Mouse (Mus musculus) forebrain, embryonic 12.5 days (tissue): ENCODE data around the gene H2-DMa. TPM values are rescaled to one million over a fixed set of nuclear protein-coding genes. Genes with fewer than 3 reads are reported as not detected.
A peak's percentile ranks its signal among the peaks of the same experiment; 100 is the strongest.

ENCODE experiments used
- ATAC-seq: fragments of 200-750 bp; cut with Nextera tagmentation; 2 replicates; pipeline ENCODE4 v1.8.0; 2017; ENCODE audit warnings: moderate TSS enrichment; ENCODE audit not compliant: low FRiP score
- H3K27ac ChIP-seq: fragments of 300-500 bp; sonication (generic); 2 replicates; pipeline ENCODE4 v1.5.1; 2016; ENCODE audit warnings: mild to moderate bottlenecking
- H3K27me3 ChIP-seq: fragments of 300-500 bp; sonication (generic); 2 replicates; pipeline ENCODE4 v1.6.1; 2016; ENCODE audit warnings: mild to moderate bottlenecking
- H3K36me3 ChIP-seq: fragments of 300-500 bp; sonication (generic); replicated peaks from 2 replicates; pipeline ENCODE4 v1.6.1; 2016; ENCODE audit warnings: mild to moderate bottlenecking
- H3K4me1 ChIP-seq: fragments of 300-500 bp; sonication (generic); 2 replicates; pipeline ENCODE4 v1.6.1; 2016
- H3K4me2 ChIP-seq: fragments of 300-500 bp; sonication (generic); 2 replicates; pipeline ENCODE4 v1.6.1; 2016; ENCODE audit warnings: mild to moderate bottlenecking, moderate library complexity
- H3K4me3 ChIP-seq: fragments of 300-500 bp; sonication (generic); replicated peaks from 2 replicates; pipeline ENCODE4 v1.5.1; 2016; ENCODE audit warnings: mild to moderate bottlenecking
- H3K9ac ChIP-seq: fragments of 300-500 bp; sonication (generic); 2 replicates; pipeline ENCODE4 v1.6.1; 2016; ENCODE audit warnings: mild to moderate bottlenecking
- H3K9me3 ChIP-seq: fragments of 300-500 bp; sonication (generic); 2 replicates; pipeline ENCODE4 v1.6.1; 2016
- WGBS: fragments of 180-500 bp; shearing (Covaris S2); methylation state at CpG from one replicate; pipeline ENCODE4 v1.1.7; 2016; 5-methylcytosine and 5-hydroxymethylcytosine counted together
- polyA plus RNA-seq: library from polyadenylated mRNA; unstranded; fragments of >200 nt; fragmentation: Nextera tagmentation; extraction: Ambion mirVana; gene quantifications from 2 replicates; pipeline ENCODE4 v1.2.1, GENCODE M21; 2016

Gene H2-DMa
- polyA plus RNA-seq, 1 experiment from 2014 or later: 9.6 TPM

- Histone ChIP-seq H3K4me2 (no peak overlapping the region), H3K9ac (no peak overlapping the region), H3K27ac (no peak overlapping the region), H3K27me3 (peaks cover 33% of the 10 kb centered on the region), H3K4me3 (no peak overlapping the region), H3K4me1 (peaks cover 23% of the 10 kb centered on the region), H3K36me3 (no peaks in the 10 kb centered on the region), H3K9me3 (no peaks in the 10 kb centered on the region)
- 90% methylated on average over 19 of the region's 19 CpGs for WGBS
- no peak for ATAC-seq
Observed at GRCm38 (mm10) chr17:34130073-34130947, 11.0 kb downstream of the H2-DMa start.

- Histone ChIP-seq H3K27me3 (peaks cover 46% of the 10 kb centered on the region), H3K4me2 (no peak overlapping the region), H3K4me3 (no peak overlapping the region), H3K9me3 (no peaks in the 10 kb centered on the region), H3K9ac (no peak overlapping the region), H3K36me3 (no peaks in the 10 kb centered on the region), H3K4me1 (peaks cover 29% of the 10 kb centered on the region), H3K27ac (no peak overlapping the region)
- 71% methylated on average over 7 of the region's 7 CpGs for WGBS
- ATAC-seq: no peak
Observed at GRCm38 (mm10) chr17:34131911-34132310, 12.6 kb downstream of the H2-DMa start.

- Histone ChIP-seq H3K27me3 (peaks cover 46% of the 10 kb centered on the region), H3K4me1 (peaks cover 16% of the 10 kb centered on the region), H3K27ac (no peak overlapping the region), H3K4me2 (no peak overlapping the region), H3K4me3 (no peak overlapping the region), H3K9ac (no peak overlapping the region), H3K9me3 (no peaks in the 10 kb centered on the region), H3K36me3 (no peaks in the 10 kb centered on the region)
- no peak for ATAC-seq
- 82% methylated on average over 11 of the region's 11 CpGs for WGBS
Observed at GRCm38 (mm10) chr17:34133289-34133688, 13.9 kb downstream of the H2-DMa start.

- H3K4me3 ChIP-seq: no peak overlapping the region
- H3K4me1 ChIP-seq: peaks cover 13% of the 10 kb centered on the region
- H3K27ac ChIP-seq: no peak overlapping the region
- no peaks in the 10 kb centered on the region for H3K36me3 ChIP-seq
- 87% methylated on average over 3 of the region's 3 CpGs for WGBS
- no peak overlapping the region for H3K4me2 ChIP-seq
- H3K9ac ChIP-seq: no peak overlapping the region
- H3K9me3 ChIP-seq: no peaks in the 10 kb centered on the region
- H3K27me3 ChIP-seq: peaks cover 48% of the 10 kb centered on the region
- no peak for ATAC-seq
Observed at GRCm38 (mm10) chr17:34134451-34134850, 15.1 kb downstream of the H2-DMa start.

- Histone ChIP-seq H3K27ac (no peak overlapping the region), H3K9me3 (no peaks in the 10 kb centered on the region), H3K36me3 (no peaks in the 10 kb centered on the region), H3K9ac (peak overlapping the region; percentile 45; the same call in 1 of the 2 replicates), H3K4me3 (peak overlapping the region; percentile 37), H3K4me1 (peaks cover 20% of the 10 kb centered on the region), H3K4me2 (peak overlapping the region; percentile 67), H3K27me3 (peaks cover 51% of the 10 kb centered on the region)
- ATAC-seq: peak; percentile 98
- WGBS: 6% methylated on average over 31 of the region's 31 CpGs
Observed at GRCm38 (mm10) chr17:34135297-34136224, 16.2 kb downstream of the H2-DMa start.

GRCm38 (mm10) chr17:34137601-34138000 is 18.3 kb downstream of the H2-DMa start:
- Histone ChIP-seq H3K9me3 (no peaks in the 10 kb centered on the region), H3K4me2 (no peak overlapping the region), H3K36me3 (no peaks in the 10 kb centered on the region), H3K9ac (no peak overlapping the region), H3K4me3 (no peak overlapping the region), H3K4me1 (peaks cover 20% of the 10 kb centered on the region), H3K27ac (no peak overlapping the region), H3K27me3 (peaks cover 66% of the 10 kb centered on the region)
- no peak for ATAC-seq
- WGBS: 76% methylated on average over 7 of the region's 7 CpGs

- Histone ChIP-seq H3K27ac (no peak overlapping the region), H3K9me3 (no peaks in the 10 kb centered on the region), H3K4me3 (no peak overlapping the region), H3K36me3 (no peaks in the 10 kb centered on the region), H3K4me2 (no peak overlapping the region), H3K4me1 (peaks cover 22% of the 10 kb centered on the region), H3K27me3 (peaks cover 69% of the 10 kb centered on the region), H3K9ac (no peak overlapping the region)
- no peak for ATAC-seq
- 71% methylated on average over 7 of the region's 7 CpGs for WGBS
Observed at GRCm38 (mm10) chr17:34138655-34139054, 19.3 kb downstream of the H2-DMa start.

GRCm38 (mm10) chr17:34139416-34139815 is 20.1 kb downstream of the H2-DMa start:
- Histone ChIP-seq H3K4me1 (peaks cover 22% of the 10 kb centered on the region), H3K4me2 (peak overlapping the region; percentile 60), H3K36me3 (no peaks in the 10 kb centered on the region), H3K9me3 (no peaks in the 10 kb centered on the region), H3K4me3 (peak overlapping the region; percentile 32), H3K9ac (no peak overlapping the region), H3K27me3 (peaks cover 69% of the 10 kb centered on the region), H3K27ac (no peak overlapping the region)
- 2% methylated on average over 16 of the region's 16 CpGs for WGBS
- no peak for ATAC-seq

GRCm38 (mm10) chr17:34140240-34140639 is 20.9 kb downstream of the H2-DMa start:
- Histone ChIP-seq H3K36me3 (no peaks in the 10 kb centered on the region), H3K9ac (no peak overlapping the region), H3K27ac (no peak overlapping the region), H3K4me1 (peaks cover 22% of the 10 kb centered on the region), H3K27me3 (peaks cover 69% of the 10 kb centered on the region), H3K4me2 (peak overlapping the region; percentile 60), H3K9me3 (no peaks in the 10 kb centered on the region), H3K4me3 (no peak overlapping the region; the same call in 1 of the 2 replicates)
- ATAC-seq: no peak
- WGBS: 8% methylated on average over 5 of the region's 5 CpGs

- Histone ChIP-seq H3K27ac (no peak overlapping the region), H3K9ac (no peak overlapping the region), H3K36me3 (no peaks in the 10 kb centered on the region), H3K9me3 (no peaks in the 10 kb centered on the region), H3K4me2 (no peak overlapping the region), H3K4me3 (no peak overlapping the region), H3K27me3 (peaks cover 60% of the 10 kb centered on the region), H3K4me1 (peaks cover 16% of the 10 kb centered on the region)
- no peak for ATAC-seq
- WGBS: 54% methylated on average over 4 of the region's 4 CpGs
Observed at GRCm38 (mm10) chr17:34141448-34141847, 22.1 kb downstream of the H2-DMa start.

GRCm38 (mm10) chr17:34142456-34143010 is 23.2 kb downstream of the H2-DMa start:
- H3K4me3 ChIP-seq: no peak overlapping the region
- no peaks in the 10 kb centered on the region for H3K36me3 ChIP-seq
- peaks cover 16% of the 10 kb centered on the region for H3K4me1 ChIP-seq
- H3K27me3 ChIP-seq: peaks cover 49% of the 10 kb centered on the region
- no peak for ATAC-seq
- no peak overlapping the region for H3K9ac ChIP-seq
- H3K9me3 ChIP-seq: no peaks in the 10 kb centered on the region
- H3K4me2 ChIP-seq: no peak overlapping the region
- 86% methylated on average over 7 of the region's 7 CpGs for WGBS
- no peak overlapping the region for H3K27ac ChIP-seq

- no peak within 1 kb of the TSS for H3K9ac ChIP-seq
- peaks cover 16% of the 10 kb centered on the region for H3K4me1 ChIP-seq
- ATAC-seq: no peak
- no peaks in the 10 kb centered on the region for H3K36me3 ChIP-seq
- no peaks in the 10 kb centered on the region for H3K9me3 ChIP-seq
- 43% methylated on average over 7 of the region's 7 CpGs for WGBS
- H3K4me3 ChIP-seq: no peak within 1 kb of the TSS
- no peak within 1 kb of the TSS for H3K27ac ChIP-seq
- no peak within 1 kb of the TSS for H3K4me2 ChIP-seq
- peaks cover 44% of the 10 kb centered on the region for H3K27me3 ChIP-seq
Observed at GRCm38 (mm10) chr17:34143033-34143432, 23.7 kb downstream of the H2-DMa start, which contains the start of gene H2-DMb2. Gene H2-DMb2 (plus strand): TSS chr17:34143307.
